Mouse (Mus musculus): ENCODE measurements around the gene Bcar3. TPM values are rescaled to one million over a fixed set of nuclear protein-coding genes. Genes with fewer than 3 reads are reported as not detected.

The Bcar3 gene
- polyA plus RNA-seq, 1 experiment = not detected

DNA sequence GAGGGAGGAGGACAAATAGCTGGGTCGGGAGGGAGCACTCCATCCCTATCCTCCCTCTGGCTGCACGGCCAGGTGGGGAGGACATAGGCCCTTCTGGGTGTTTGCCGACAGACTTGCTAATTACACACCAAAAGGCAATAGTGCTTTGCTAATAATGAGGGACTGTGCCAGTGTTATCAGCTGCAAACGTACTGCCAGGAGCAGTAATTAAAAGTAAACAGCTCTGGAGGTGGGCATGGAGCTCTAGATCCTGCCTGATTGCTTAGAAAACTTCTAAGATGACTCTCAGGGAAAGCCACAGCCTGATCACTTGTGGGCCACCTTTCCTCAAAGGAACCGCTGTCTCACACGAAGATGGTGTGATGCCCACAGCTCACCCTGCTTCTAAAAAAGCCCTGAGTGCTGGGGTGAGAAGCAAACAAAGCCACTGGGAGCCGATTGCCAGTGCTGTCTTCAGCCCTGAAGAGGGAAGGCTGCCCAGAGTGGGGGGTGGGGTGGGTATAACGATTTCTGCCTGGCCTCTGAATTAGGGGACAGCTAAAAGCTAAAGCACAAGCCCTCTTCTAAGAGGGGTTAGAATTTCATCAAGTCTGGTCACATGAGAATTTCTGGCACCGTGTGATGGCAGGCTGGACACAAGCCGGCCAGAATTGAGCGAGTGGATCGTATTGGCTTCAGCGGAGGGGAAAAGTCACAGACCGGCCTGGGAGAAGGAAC is 189.3 kb downstream of the Bcar3 start:
- no peak for TF ChIP-seq GATA1 (IDR thresholded peaks at IDR 0.05; ENCODE audit: low read length)

DNA sequence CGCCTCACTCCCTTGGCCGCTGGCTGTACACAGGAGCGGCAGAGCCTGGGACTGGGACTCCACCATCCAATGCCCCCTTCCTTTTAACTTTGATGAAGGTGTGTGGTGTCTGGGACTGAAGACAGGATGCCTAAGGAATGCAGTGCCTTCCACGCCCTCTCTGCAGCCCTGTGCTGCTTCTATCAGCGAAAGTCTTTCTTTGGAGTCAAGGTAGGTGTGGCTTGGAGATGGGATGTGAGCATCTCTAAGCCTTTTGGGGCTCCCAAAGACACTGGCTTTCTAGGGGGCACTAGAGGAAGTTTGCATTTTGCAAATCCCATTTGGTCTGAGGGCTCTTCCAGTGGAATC is 189.8 kb downstream of the Bcar3 start:
- no peak for TF ChIP-seq GATA1 (IDR thresholded peaks at IDR 0.05; ENCODE audit: low read length)

DNA sequence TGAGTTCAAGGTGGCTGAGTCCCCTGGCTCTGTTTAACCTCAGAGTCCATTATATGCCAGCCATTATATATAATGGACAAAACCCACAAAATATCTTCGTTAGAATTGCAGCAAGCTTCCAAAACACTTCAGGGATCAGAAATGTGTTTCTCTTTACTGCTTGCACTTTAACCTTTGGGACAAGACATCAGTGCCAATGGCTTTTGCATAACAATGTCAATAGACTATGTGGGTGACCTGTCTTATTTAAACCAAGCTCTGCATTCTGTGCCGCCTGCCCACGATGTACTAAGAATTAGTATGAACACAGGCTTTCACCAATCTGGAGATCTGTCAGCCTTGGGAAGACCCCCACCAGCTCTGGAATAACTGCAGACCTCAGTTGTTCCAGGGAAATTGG is 190.4 kb downstream of the Bcar3 start:
- no peak for TF ChIP-seq GATA1 (IDR thresholded peaks at IDR 0.05; ENCODE audit: low read length)

DNA sequence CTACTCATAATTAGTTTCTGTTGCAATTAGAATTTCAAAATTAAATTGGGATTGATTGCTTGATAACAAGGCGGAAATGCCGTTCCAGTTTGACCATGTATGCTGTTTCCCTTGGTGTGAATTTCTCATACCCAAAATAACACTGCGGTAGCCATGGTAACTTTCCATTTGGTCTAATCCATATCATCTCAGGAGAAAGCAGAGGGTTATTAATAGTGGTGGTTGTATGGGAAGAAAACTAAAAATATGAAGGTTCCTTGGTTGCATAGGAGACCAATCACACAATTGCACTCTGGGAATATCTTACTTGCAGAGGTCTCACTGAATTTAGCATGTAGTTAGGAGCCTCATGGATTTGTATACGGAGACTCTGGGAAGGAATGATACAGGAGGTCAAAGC is 191.8 kb downstream of the Bcar3 start:
- TF ChIP-seq GATA1 (IDR thresholded peaks at IDR 0.05; ENCODE audit: low read length) = no peak

DNA sequence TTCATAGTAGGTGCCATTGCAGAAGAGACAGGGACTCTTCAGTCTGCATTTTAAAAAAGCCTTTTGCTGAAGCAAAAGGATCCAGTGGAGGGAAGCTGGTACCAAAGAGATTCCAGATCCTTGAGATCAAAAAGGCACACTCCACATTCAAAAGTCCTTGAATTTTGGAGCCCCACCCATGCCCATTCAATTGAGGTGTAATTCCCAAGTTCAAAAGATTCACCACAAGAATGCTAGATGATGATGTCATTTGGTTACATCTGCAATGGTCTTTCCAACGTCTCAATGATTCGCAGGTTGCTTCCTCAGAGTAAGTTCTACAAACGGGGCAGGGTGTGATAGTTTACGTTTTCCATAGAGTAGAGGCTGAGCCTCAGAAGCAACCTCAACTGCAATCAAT is 192.3 kb downstream of the Bcar3 start:
- no peak for TF ChIP-seq GATA1 (IDR thresholded peaks at IDR 0.05; ENCODE audit: low read length)

DNA sequence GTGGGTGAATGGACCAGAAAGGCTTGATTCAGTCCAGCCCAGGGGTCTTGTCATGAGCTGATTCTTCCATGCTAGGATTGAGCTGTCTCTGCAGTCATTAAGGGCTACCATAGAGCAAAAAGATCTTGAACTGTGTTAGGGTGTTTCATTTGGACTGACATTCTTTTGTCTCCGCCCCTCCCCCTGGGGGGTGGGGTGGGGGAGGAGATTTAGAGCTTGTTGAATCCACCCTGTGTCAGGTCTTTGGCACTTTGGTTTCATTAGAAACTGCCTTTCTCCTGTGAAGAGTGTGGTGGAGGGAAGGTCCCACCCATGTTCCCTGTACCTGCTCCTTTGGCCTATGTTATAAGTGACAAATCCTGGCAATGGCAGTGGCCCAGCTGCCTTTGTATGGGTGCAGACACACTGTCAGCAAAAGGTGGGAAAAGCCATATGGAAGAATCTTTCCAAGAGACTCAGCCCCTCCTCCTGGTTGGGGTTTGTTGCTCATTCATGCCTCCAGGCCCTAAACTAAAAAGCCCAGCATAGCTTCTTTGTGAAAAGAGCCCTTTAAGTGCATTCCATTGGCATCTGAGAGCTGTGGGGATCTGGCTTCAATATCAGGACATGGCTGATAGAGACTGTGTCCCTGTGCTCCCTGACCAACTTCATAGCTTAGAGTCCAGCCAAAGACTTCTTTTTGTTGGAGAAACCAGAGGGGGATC is 194.3 kb downstream of the Bcar3 start:
- TF ChIP-seq GATA1 (IDR thresholded peaks at IDR 0.05; ENCODE audit: low read length) = no peak

DNA sequence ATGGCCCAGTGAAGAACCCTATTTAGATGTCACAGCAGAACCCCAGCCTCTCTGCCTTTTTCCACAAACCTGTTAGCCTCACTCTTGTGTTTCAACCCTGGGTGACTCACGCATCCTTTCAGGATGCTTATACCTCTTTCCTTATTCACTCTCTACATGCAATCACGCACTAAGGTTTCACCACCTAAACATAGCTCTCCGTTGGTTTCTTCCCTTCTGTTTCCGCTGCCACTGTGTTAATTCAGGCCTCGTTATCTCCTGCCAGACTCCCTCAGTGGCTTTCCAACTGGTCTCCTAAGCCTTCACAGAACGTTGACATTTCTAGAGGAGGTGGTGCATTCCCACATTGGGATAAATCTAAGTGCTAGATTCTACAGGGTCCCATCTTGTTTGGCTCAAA is 196.6 kb downstream of the Bcar3 start:
- no peak for TF ChIP-seq GATA1 (IDR thresholded peaks at IDR 0.05; ENCODE audit: low read length)

DNA sequence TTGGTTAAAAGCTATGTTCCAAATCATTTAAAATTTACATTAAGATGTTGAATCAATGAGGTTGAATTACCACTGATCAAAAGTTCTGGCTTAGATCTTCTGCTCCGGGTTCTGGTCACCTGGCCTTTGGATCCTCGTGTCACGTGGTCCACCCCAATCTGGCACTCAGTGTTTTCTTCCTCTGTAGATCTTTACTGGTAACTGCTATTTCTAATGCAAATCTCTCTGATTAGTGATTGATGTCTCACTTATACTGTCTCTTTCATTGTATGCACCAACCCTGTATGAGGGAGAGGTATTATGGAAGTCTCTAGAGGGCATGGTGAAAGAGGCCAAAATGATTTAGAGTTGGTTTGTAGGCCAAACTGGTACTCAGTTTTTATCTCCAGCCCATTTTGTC is 198.1 kb downstream of the Bcar3 start:
- TF ChIP-seq GATA1 (IDR thresholded peaks at IDR 0.05; ENCODE audit: low read length) = no peak

DNA sequence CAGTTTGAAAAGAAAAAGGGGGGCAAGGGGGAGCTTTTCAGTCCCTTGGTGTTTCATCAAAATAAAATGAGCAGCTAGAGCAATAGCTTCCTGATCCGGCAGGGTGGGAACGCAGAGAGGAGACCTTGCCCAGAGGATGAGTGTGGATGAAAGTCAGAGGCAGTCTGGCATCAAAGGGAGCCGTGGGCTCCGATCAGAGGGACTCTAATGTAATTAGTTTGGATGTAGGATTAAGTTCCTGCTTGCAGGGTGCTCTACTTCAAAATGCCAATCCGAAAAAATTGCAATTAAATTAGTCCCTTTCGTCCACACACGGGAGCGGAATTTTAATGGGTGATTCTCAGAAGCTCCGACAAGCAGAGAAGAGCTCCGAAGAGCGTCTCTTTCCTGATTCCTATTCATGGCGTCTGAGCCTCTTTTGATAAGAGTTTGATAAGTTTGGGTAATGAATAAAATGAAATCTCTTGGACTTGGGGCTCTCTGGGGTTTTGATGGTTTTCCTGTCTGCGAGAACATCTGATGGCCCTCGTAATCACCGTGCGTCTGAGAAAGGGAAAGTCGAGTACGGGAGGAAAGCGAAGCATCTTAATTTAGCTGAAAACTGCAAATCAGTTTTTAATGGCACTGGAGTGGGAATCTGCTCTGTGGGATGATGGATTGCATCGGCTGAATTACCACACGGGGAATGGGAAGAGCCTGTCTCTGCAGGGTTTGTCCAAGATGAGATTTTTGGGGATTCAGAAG is 199.1 kb downstream of the Bcar3 start:
- TF ChIP-seq GATA1 (IDR thresholded peaks at IDR 0.05; ENCODE audit: low read length) = no peak

DNA sequence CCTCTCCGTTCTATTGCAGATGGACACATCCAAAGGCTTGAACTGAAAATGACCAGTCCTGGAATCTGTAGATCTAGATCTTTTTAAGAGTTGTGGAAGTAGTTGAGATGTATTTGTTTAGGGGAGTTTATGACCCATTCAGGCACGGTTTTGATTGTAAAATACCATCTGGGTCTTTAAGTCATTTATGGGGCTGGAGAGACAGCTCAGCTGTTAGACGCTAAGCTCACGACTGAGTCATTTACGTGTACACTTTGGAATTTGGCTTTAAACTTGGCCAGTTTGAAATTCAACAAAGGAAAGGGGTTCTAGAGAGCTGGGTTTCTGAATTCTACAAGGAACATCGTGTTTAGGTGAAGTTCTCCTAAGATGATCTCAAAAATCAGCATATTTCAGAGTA is 200.8 kb downstream of the Bcar3 start:
- TF ChIP-seq GATA1 (IDR thresholded peaks at IDR 0.05; ENCODE audit: low read length) = no peak

DNA sequence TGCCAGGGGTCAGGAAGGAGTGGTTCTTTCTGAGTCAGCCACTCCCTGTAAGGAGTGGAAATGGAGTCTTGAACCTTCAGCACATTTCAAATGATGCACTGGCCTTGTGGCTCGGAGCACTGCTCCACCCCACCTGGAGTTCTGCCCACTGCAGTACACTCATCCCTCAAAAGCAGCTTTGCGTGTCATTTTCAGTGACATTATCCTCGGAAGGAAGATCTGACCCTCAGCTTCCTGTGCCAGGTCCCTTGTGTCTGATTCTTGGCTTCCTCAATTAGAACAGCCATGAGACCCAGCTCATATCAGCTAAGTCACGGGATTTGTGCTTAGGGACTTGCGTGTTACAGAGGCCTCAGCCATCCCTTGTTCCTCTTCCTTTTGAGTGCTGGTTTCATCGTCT is 203.9 kb downstream of the Bcar3 start:
- TF ChIP-seq GATA1 (IDR thresholded peaks at IDR 0.05; ENCODE audit: low read length) = no peak

DNA sequence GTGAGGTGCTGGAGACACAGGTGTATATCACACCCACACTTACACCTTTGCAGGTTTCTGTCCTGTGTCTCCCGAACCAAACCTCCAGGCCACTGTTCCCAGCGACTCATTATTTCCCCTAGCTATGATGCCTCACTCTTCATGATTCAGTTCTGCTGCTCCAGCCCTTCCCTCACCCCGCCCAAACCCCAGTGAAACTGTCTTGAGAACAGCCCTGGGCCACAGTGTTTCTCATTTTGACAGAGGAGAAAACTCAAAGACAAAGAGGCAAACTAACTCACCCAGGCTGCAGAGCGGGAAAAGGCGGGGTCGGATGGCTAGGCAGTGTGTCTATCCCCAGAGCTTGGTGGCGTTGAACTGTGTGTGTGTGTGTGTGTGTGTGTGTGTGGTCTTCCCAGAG is 204.6 kb downstream of the Bcar3 start:
- TF ChIP-seq GATA1 (IDR thresholded peaks at IDR 0.05; ENCODE audit: low read length) = no peak

DNA sequence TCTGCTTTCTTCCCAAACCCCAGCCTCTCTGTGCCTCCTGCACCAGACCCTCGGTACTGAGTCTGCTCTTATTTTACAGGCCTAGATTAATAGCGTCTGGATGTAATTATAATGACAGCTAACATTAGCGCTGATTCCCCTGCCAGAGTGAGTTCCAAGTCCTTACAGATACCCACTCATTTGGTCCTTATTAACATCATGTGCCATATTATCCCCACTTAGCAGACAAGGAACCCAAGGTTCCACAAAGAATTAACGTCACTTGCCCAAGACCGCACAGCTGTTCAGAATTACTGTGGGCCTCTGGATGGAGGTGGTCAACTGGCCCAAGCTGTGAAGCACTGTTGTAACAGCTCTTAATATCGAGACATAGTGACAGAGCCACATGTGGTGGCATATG is 205.7 kb downstream of the Bcar3 start:
- no peak for TF ChIP-seq GATA1 (IDR thresholded peaks at IDR 0.05; ENCODE audit: low read length)

DNA sequence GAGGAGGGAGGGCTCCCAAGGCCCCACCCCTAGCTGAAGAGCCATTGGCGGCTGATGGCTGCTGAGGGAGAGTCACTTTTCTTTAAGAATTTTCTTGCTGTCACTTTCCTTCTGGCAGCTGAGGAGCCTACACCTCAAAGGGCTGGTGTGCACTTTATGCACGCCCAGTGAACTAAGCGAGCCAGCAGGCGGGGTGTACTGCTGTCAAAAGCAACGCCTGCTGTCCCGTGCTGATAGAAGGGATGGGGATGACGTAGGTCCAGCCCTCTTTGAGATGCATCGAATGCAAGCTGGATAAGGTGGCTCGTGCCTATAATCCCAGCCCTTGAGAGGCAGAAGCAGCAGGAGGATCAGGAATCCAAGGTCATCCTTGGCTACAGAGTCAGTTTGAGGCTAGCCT is 207.0 kb downstream of the Bcar3 start:
- no peak for TF ChIP-seq GATA1 (IDR thresholded peaks at IDR 0.05; ENCODE audit: low read length)

DNA sequence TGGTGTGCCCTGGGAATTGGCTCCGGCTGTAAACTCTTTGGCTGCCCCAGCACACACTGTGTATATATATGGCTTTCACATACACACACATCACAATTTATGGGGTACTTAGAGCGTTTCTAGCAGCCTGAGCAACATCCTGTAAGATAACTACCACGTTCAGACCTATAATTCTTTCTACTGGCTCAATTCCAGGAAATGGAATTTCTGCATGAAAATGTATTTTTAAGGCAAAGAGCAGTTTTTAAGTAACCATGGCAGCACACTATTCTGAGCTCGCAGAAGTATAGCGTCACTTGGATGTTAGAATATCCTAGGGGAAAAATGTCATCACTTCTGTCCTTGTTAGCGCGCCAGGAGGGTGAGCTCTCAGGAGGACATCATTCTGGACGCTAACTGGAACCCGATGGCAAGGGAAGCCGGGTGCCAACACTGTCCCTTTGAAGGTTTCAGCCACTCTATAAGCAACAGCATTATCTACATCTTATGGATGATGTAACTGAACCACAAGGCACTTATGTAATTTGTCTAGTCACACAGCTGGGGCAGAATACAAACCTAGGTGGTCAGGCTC is 212.5 kb downstream of the Bcar3 start:
- no peak for TF ChIP-seq GATA1 (IDR thresholded peaks at IDR 0.05; ENCODE audit: low read length)

DNA sequence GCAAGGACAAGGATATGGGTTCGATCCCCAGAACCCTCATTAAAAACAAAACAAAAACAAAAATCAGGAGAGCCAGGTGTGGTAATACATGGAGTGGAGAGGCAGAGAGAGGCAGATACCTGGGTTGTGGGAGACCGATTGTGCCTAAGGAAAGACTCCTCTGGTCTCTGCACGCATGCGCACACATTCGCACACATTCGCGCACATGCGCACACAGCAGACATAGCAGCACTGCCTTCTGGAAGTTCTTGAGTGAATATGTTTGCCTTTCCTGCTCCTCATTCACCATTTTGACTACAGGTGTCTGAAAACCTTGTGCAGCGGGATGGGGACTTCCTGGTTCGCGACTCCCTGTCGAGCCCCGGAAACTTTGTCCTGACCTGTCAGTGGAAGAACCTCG is 213.9 kb downstream of the Bcar3 start:
- no peak for TF ChIP-seq GATA1 (IDR thresholded peaks at IDR 0.05; ENCODE audit: low read length)
